Mouse (Mus musculus) brain, embryonic 14.5 days (tissue): ENCODE results near the gene Adgrb2.

Source experiments
- CTCF ChIP-seq: fragments of 200-500 bp; IDR thresholded peaks from 2 replicates; pipeline ENCODE4 v1.5.1; 2012; ENCODE audit warnings: inconsistent platforms, mild to moderate bottlenecking, moderate library complexity, borderline replicate concordance; ENCODE audit not compliant: insufficient read depth, insufficient read length; ENCODE audit errors: extremely low read depth
- POLR2A ChIP-seq: fragments of 200-500 bp; IDR thresholded peaks from 2 replicates; pipeline ENCODE4 v1.6.1; 2012; ENCODE audit warnings: mild to moderate bottlenecking, inconsistent platforms, borderline replicate concordance; ENCODE audit not compliant: poor library complexity, insufficient read depth, insufficient read length, severe bottlenecking; ENCODE audit errors: extremely low read depth

- no peak for TF ChIP-seq CTCF
- TF ChIP-seq POLR2A: no peak
These were observed 11.3 kb downstream of the Adgrb2 start for GRCm38 (mm10) chr4:129996015-129996414.
